Mouse (Mus musculus) megakaryocyte, embryonic 14.5 days (primary cell): ENCODE measurements at regions not wholly inside any gene's neighbourhood (a gene's known extent, or its start where the extent isn't known, plus 50 kb on each side); places are given as distances from the start of the nearest gene placed in this dataset.

Source experiments
- FLI1 ChIP-seq: IDR thresholded peaks from 2 replicates; pipeline ENCODE4 v1.6.1; 2012; ENCODE audit warnings: low read length, inconsistent platforms, mixed read lengths
- GATA1 ChIP-seq: IDR thresholded peaks from 3 replicates; pipeline ENCODE4 v1.6.1; 2012; ENCODE audit warnings: mixed read lengths, low read length, inconsistent platforms, borderline replicate concordance

DNA sequence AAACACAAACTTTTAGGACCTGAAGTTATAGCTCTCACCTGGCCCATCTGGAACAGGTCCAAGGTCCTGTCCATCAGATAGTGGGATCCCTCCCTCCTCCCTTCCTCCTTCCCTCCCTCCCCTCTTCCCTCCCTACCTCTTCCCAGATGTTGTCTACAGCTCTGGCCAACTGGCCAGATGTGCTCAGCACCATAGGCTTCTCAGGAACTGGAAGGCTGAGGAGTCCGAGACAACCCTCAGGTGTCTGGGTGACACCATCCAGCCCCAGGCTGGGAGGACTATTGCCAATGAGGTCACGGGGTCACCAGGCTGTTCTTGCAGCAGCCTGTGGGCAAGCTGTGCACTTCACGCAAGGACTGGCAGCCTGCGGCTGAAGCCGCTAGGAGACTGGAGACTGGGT lies 155.6 kb upstream of the Gm26897 start:
- TF ChIP-seq GATA1 (no peak), FLI1 (no peak)
